13 mouse cellular contexts compared by ENCODE assay signal in genomic region chr12:98282776-98283486, GRCm38 (mm10). TPM values are rescaled to one million over a fixed set of nuclear protein-coding genes. Genes with fewer than 3 reads are reported as not detected.
DNase-seq lines count a peak whose midpoint lies in the region; ATAC-seq and TF ChIP-seq lines count a peak whose summit lies in the region.
"Had no signal": no experiment of that assay in that cellular context is flagged by ENCODE, and none has a peak within 500 bp of the region (broad histone marks: within the 10 kb centered on the region; RNA-seq: fewer than 3 reads in every experiment).

No protein-coding gene starts in this region.

- DNase-seq in liver, adult 2 months (ENCODE audit: extremely low read depth, low read depth, low spot score), result peak; percentile 27
- DNase-seq in liver (no peak), Patski (ENCODE audit: low read depth, low spot score) (peak; percentile 46)
- DNase-seq in frontal cortex, postnatal 36 days (ENCODE audit: low spot score in 2 of 2), result peak; percentile 34 to 48
- DNase-seq in T-cell, adult 2 months (ENCODE audit: low spot score), result no peak
- no peak for DNase-seq in retina, postnatal 1 day
- DNase-seq in cerebellum, adult 9-10 months, result no peak
- DNase-seq: cerebellum, postnatal 36 days; kidney, postnatal 10 days had no signal

- H3K27me3 ChIP-seq in liver, adult 2 months (ENCODE audit: control insufficient read depth, insufficient read depth, low read length), result no peaks in the 10 kb centered on the region; the same call in 1 of the 2 replicates
- H3K27me3 ChIP-seq in Patski, result no peaks in the 10 kb centered on the region
- H3K27me3 ChIP-seq: heart, embryonic 15.5 days had no signal

- H3K27ac ChIP-seq in liver, adult 2 months (replicated peaks; ENCODE audit: insufficient read depth, low read depth, low read length), result 0 out of 2 replicates have a peak overlapping the region, but pooled peaks have one; percentile 57
- H3K27ac ChIP-seq: heart, embryonic 15.5 days; liver, embryonic 14.5 days had no signal

- no peak for TF ChIP-seq POLR2A in liver, adult 2 months (IDR thresholded peaks at IDR 0.05; ENCODE audit: extremely low read depth, insufficient read depth, low read length)

- H3K36me3 ChIP-seq in liver, adult 2 months (ENCODE audit: control insufficient read depth, insufficient read depth, low read length), result no peaks in the 10 kb centered on the region
- H3K36me3 ChIP-seq: heart, embryonic 15.5 days had no signal

- in situ Hi-C loops in Patski (cut with MboI; ENCODE audit: low pct_unique_long_range_greater_than_20kb), result loop anchor here (5.0 kb wide), 2 partner anchors 64 to 169 kb away; no protein-coding TSS in a partner anchor

- H3K4me3 ChIP-seq in liver, adult 2 months (ENCODE audit: insufficient read depth, low read depth, low read length), result no peak overlapping the region
- H3K4me3 ChIP-seq: heart, embryonic 15.5 days had no signal

- no peaks in the 10 kb centered on the region for H3K4me1 ChIP-seq in liver, adult 2 months (ENCODE audit: control insufficient read depth, insufficient read depth, low read length)

- POLR2A ChIA-PET in Patski (lab: Charles Lee), result interaction anchor here (0.6 to 0.8 kb wide), 2 partner anchors 13 to 340 kb away, joined by 3 to 6 read pairs; no protein-coding TSS in a partner anchor

- CTCF ChIA-PET in Patski (lab: Charles Lee), result interaction anchor here (0.7 to 4.5 kb wide), 9 partner anchors 10 to 199 kb away, joined by 3 to 36 read pairs (median 4); no protein-coding TSS in a partner anchor

- ATAC-seq in Patski, result peak; percentile 10
- peak; percentile 61; the same call in 1 of the 2 replicates for ATAC-seq in neutrophil, adult 5-6 weeks (ENCODE audit: extremely low read depth, insufficient number of reproducible peaks, low FRiP score, poor library complexity, severe bottlenecking)
- ATAC-seq: midbrain, embryonic 16.5 days had no signal

- WGBS in liver, adult 2 months, result 76% methylated on average over 14 of the region's 14 CpGs

- no peak for TF ChIP-seq CTCF in liver, adult 2 months (IDR thresholded peaks at IDR 0.05; ENCODE audit: low read depth, low read length)
- no peak for TF ChIP-seq CTCF in Patski (IDR thresholded peaks at IDR 0.05)

- H3K79me2 ChIP-seq in liver, adult 2 months (ENCODE audit: control insufficient read depth, insufficient read depth, low read length), result no peaks in the 10 kb centered on the region

- H3K9ac ChIP-seq in liver, adult 2 months (ENCODE audit: low read depth, low read length), result no peak overlapping the region
- H3K9ac ChIP-seq: heart, embryonic 15.5 days; liver, embryonic 14.5 days had no signal

RNA-seq across cellular contexts. Expression of gene Gpr65, which starts 14.5 kb away (rescaled TPM):
- 1.8 and 1.9 TPM in 2 replicates for total RNA-seq in liver, adult 2 months (2014; rRNA removed)
- polyA plus RNA-seq in liver, adult 2 months (2012; rRNA removed), result 0.58 and 1.0 TPM in 2 replicates
- polyA plus RNA-seq in Patski (2021), result not detected
- 37.0 and 37.6 TPM in 2 replicates for total RNA-seq in neutrophil, adult 5-6 weeks (2017)

RNA-seq across cellular contexts. Expression of gene Galc, which starts 23.7 kb away (rescaled TPM):
- total RNA-seq in liver, adult 2 months (2014; rRNA removed), result 4.5 and 4.7 TPM in 2 replicates
- 2.8 and 3.5 TPM in 2 replicates for polyA plus RNA-seq in liver, adult 2 months (2012; rRNA removed)
- 60.4 TPM for polyA plus RNA-seq in Patski (2021)
- total RNA-seq in neutrophil, adult 5-6 weeks (2017), result 14.4 and 19.9 TPM in 2 replicates

Comparison
In these comparisons a context has a peak if more than half of its experiments do, and no peak if none do; other contexts are left out.
1. DNase-seq: peak in liver, adult 2 months (single experiment), Patski (single experiment) and frontal cortex, postnatal 36 days (2 of 2); none in liver (single experiment), T-cell, adult 2 months (single experiment), retina, postnatal 1 day (single experiment) and cerebellum, adult 9-10 months (single experiment).
2. RNA of gene Gpr65, which starts 14.5 kb away (total RNA-seq): 37.0 to 37.6 TPM in neutrophil, adult 5-6 weeks; 1.8 to 1.9 TPM in liver, adult 2 months; every median in the first group is over 10 times any median in the second.